Mouse (Mus musculus): ENCODE results near the gene Cryba4.
A peak's percentile ranks its signal among the peaks of the same experiment; 100 is the strongest.

DNA sequence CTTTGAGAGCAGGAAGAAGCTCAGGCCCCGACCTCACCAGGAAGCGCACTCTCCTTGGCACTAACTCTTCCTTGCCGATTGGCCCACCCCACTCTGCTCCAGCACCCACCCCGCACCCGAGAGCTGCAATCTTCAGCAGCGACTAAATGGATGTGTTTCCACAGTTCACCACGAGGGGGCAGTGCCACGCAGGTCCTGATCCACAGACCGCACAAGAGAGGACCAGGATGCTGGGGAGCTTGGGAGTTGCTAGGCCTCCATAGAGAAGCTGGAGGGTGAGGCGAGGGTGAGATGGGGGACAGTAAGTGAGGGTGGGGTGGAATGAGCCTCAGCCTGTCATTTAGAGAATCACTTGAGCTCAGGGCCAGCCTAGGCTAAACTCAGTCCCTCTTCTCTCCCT lies 11.6 kb downstream of the Cryba4 start:
- peak; percentile 94 for TF ChIP-seq CTCF (IDR thresholded peaks at IDR 0.05; ENCODE audit: borderline replicate concordance, insufficient read depth, low read depth, low read length)
- no peak for TF ChIP-seq POLR2A (IDR thresholded peaks at IDR 0.05; ENCODE audit: borderline replicate concordance, insufficient read depth, low read length)
